Mouse (Mus musculus): ENCODE data around the gene Slc22a5. TPM values are rescaled to one million over a fixed set of nuclear protein-coding genes. Genes with fewer than 3 reads are reported as not detected.

Slc22a5 gene
- total RNA-seq, 4 experiments from 2014 or later = 36.9 to 47.9 (median 43.8) TPM

- DNase-seq = no peak
These were observed 51.5 kb downstream of the Slc22a5 start for GRCm38 (mm10) chr11:53839663-53840642.

- DNase-seq = no peak
These were observed 52.3 kb downstream of the Slc22a5 start for GRCm38 (mm10) chr11:53839147-53839546.

GRCm38 (mm10) chr11:53837731-53838130 is 53.7 kb downstream of the Slc22a5 start:
- DNase-seq = no peak

GRCm38 (mm10) chr11:53835379-53836010 is 56.0 kb downstream of the Slc22a5 start:
- DNase-seq = no peak

GRCm38 (mm10) chr11:53825409-53825808 is 66.1 kb downstream of the Slc22a5 start:
- DNase-seq = no peak

GRCm38 (mm10) chr11:53821945-53822338 is 69.5 kb downstream of the Slc22a5 start:
- DNase-seq = no peak

GRCm38 (mm10) chr11:53821230-53821944 is 70.1 kb downstream of the Slc22a5 start:
- DNase-seq = no peak

GRCm38 (mm10) chr11:53820516-53821170 is 70.8 kb downstream of the Slc22a5 start:
- no peak for DNase-seq

- no peak for DNase-seq
These were observed 71.9 kb downstream of the Slc22a5 start for GRCm38 (mm10) chr11:53819511-53819910.

GRCm38 (mm10) chr11:53818794-53819193 is 72.7 kb downstream of the Slc22a5 start:
- DNase-seq = no peak

GRCm38 (mm10) chr11:53816841-53817375 is 74.6 kb downstream of the Slc22a5 start:
- no peak for DNase-seq

- DNase-seq = no peak
These were observed 76.7 kb downstream of the Slc22a5 start for GRCm38 (mm10) chr11:53814810-53815209.

Other genes starting within 250 kb of the Slc22a5 start
- gene Rad50, start 184.3 kb downstream of the Slc22a5 start, total RNA-seq (2022) = 10 to 100 TPM; 15.2 to 21.9 (median 18.6) TPM
- not detected for gene Il5, start 170.9 kb downstream of the Slc22a5 start, total RNA-seq (2022)
- gene Irf1, start 121.6 kb downstream of the Slc22a5 start, total RNA-seq (2022) = 10 to 100 TPM; 29.0 to 50.6 (median 43.2) TPM
- gene Gm17334, start 118.5 kb downstream of the Slc22a5 start, total RNA-seq (2022) = 1 to 10 TPM in 2 of 4 experiments, under 1 TPM in 2; 0.84 to 1.5 (median 1.1) TPM
- 10 to 100 TPM in 2 of 4 experiments, 1 to 10 TPM in 2; 4.1 to 12.6 (median 9.8) TPM for gene Gm12216, start 32.4 kb downstream of the Slc22a5 start, total RNA-seq (2022)
- 10 to 100 TPM in 1 of 4 experiments, 1 to 10 TPM in 3; 4.4 to 12.5 (median 6.6) TPM for gene Slc22a21, start 88.7 kb upstream of the Slc22a5 start, total RNA-seq (2022)
- gene Slc22a4, start 136.4 kb upstream of the Slc22a5 start, total RNA-seq (2022) = 1 to 10 TPM; 6.1 to 8.6 (median 7.7) TPM
- gene Pdlim4, start 177.4 kb upstream of the Slc22a5 start, total RNA-seq (2022) = 10 to 100 TPM in 2 of 4 experiments, 1 to 10 TPM in 2; 6.7 to 16.2 (median 12.1) TPM
- 10 to 100 TPM; 29.1 to 52.2 (median 44.5) TPM for gene P4ha2, start 208.4 kb upstream of the Slc22a5 start, total RNA-seq (2022)